Mouse (Mus musculus) R1 (cell line): ENCODE measurements around the gene Diaph3.
"Not testable (repeated sequence)": the region's sequence is repeated elsewhere in the genome, so short reads cannot be mapped to it uniquely, and the experiment has no call there.

Experiments used
- DNase-seq: peaks from one replicate; pipeline ENCODE4 v3.0.0-alpha.2; 2018; ENCODE audit warnings: low read depth, low spot score

Gene Diaph3

GRCm38 (mm10) chr14:86738916-86739315 lies 402.1 kb downstream of the Diaph3 start:
- DNase-seq, result no peak

GRCm38 (mm10) chr14:86736646-86737045 lies 404.4 kb downstream of the Diaph3 start:
- no peak for DNase-seq

GRCm38 (mm10) chr14:86731300-86731699 lies 409.7 kb downstream of the Diaph3 start:
- DNase-seq, result peak; percentile 42

GRCm38 (mm10) chr14:86729617-86730098 lies 411.4 kb downstream of the Diaph3 start:
- no peak for DNase-seq

- DNase-seq, result no peak
Measured at GRCm38 (mm10) chr14:86727538-86728045, 413.4 kb downstream of the Diaph3 start.

- no peak for DNase-seq
Measured at GRCm38 (mm10) chr14:86721768-86722167, 419.3 kb downstream of the Diaph3 start.

GRCm38 (mm10) chr14:86721082-86721481 lies 420.0 kb downstream of the Diaph3 start:
- no peak for DNase-seq

GRCm38 (mm10) chr14:86720408-86720807 lies 420.6 kb downstream of the Diaph3 start:
- not testable (repeated sequence) for DNase-seq

GRCm38 (mm10) chr14:86714088-86714690 lies 426.8 kb downstream of the Diaph3 start:
- DNase-seq, result no peak

- peak; percentile 31 for DNase-seq
Measured at GRCm38 (mm10) chr14:86704080-86704479, 437.0 kb downstream of the Diaph3 start.

- DNase-seq, result no peak
Measured at GRCm38 (mm10) chr14:86701145-86701544, 439.9 kb downstream of the Diaph3 start.

- no peak for DNase-seq
Measured at GRCm38 (mm10) chr14:86697887-86698286, 443.1 kb downstream of the Diaph3 start.

- DNase-seq, result no peak
Measured at GRCm38 (mm10) chr14:86692714-86693113, 448.3 kb downstream of the Diaph3 start.

GRCm38 (mm10) chr14:86691298-86691697 lies 449.7 kb downstream of the Diaph3 start:
- DNase-seq, result no peak

- DNase-seq, result no peak
Measured at GRCm38 (mm10) chr14:86684585-86685503, 456.2 kb downstream of the Diaph3 start.

- no peak for DNase-seq
Measured at GRCm38 (mm10) chr14:86681951-86682350, 459.1 kb downstream of the Diaph3 start.

GRCm38 (mm10) chr14:86678992-86679391 lies 462.0 kb downstream of the Diaph3 start:
- no peak for DNase-seq

GRCm38 (mm10) chr14:86678179-86678780 lies 462.8 kb downstream of the Diaph3 start:
- DNase-seq, result no peak

- peak; percentile 8 for DNase-seq
Measured at GRCm38 (mm10) chr14:86677015-86677414, 464.0 kb downstream of the Diaph3 start.

GRCm38 (mm10) chr14:86675314-86675713 lies 465.7 kb downstream of the Diaph3 start:
- no peak for DNase-seq

GRCm38 (mm10) chr14:86662846-86663245 lies 478.2 kb downstream of the Diaph3 start:
- DNase-seq, result no peak

- no peak for DNase-seq
Measured at GRCm38 (mm10) chr14:86660556-86660955, 480.5 kb downstream of the Diaph3 start.
